Mouse (Mus musculus): ENCODE measurements around the gene Cacnb1.

GRCm38 (mm10) chr11:98005686-98006085, 17.1 kb downstream of the Cacnb1 start:
- TF ChIP-seq POLR2A (IDR thresholded peaks at IDR 0.05; ENCODE audit: low read depth, low read length) (no peak), NRF1 (IDR thresholded peaks at IDR 0.05; ENCODE audit: low read depth, low read length) (no peak), IRF4 (IDR thresholded peaks at IDR 0.05; ENCODE audit: low read depth, low read length) (no peak), CTCF (conservative IDR thresholded peaks at IDR 0.05 in 1 of 2, IDR thresholded peaks at IDR 0.05 in 1 of 2; ENCODE audit: low read depth in 2 of 2, low read length in 2 of 2) (no peak), MYC (IDR thresholded peaks at IDR 0.05; ENCODE audit: low read depth, low read length) (no peak), EP300 (IDR thresholded peaks at IDR 0.05; ENCODE audit: low read length) (no peak), USF1 (IDR thresholded peaks at IDR 0.05; ENCODE audit: low read depth, low read length) (no peak), GABPA (IDR thresholded peaks at IDR 0.05; ENCODE audit: insufficient replicate concordance, low read depth, low read length) (no peak), MEF2A (IDR thresholded peaks at IDR 0.05; ENCODE audit: borderline replicate concordance, low read depth, low read length) (no peak), MAX (IDR thresholded peaks at IDR 0.05; ENCODE audit: low read length) (no peak), ZC3H11A (IDR thresholded peaks at IDR 0.05; ENCODE audit: low read depth, low read length) (no peak), ELF1 (IDR thresholded peaks at IDR 0.05; ENCODE audit: low read depth, low read length) (no peak), TBP (conservative IDR thresholded peaks at IDR 0.05; ENCODE audit: low read depth, low read length) (no peak)
